Mouse (Mus musculus): Measurements from ENCODE around the gene Vma21-ps. TPM values are rescaled to one million over a fixed set of nuclear protein-coding genes. Genes with fewer than 3 reads are reported as not detected.
"Not testable (repeated sequence)": the region's sequence is repeated elsewhere in the genome, so short reads cannot be mapped to it uniquely, and the experiment has no call there.

Vma21-ps gene
- polyA plus RNA-seq (2015; fragmentation: Nextera tagmentation; extraction: Ambion mirVana) = 1.9 and 2.0 TPM in 2 replicates

DNA sequence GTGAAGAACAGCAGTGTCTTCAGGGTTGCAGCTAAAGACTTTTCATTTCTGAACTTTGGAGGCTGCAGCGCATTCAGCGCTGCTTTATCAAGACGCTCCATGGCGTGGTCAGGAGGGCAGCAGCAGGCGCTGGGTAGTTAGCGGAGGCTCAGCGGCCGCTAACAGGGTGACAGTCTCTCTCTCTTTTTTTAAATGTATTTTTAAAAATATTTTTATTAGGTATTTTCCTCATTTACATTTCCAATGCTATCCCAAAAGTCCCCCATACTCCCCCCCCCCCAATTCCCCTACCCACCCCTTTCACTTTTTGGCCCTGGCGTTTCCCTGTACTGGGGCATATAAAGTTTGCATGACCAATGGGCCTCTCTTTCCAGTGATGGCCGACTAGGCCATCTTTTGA lies at the start of gene Vma21-ps:
Gene Vma21-ps, minus strand, starts transcription at position 101 of the 400 bp plus-strand sequence.
- H3K4me3 ChIP-seq (replicated peaks); H3K4me1 ChIP-seq (replicated peaks); H3K9ac ChIP-seq (replicated peaks); ATAC-seq; H3K27me3 ChIP-seq; H3K27ac ChIP-seq; H3K36me3 ChIP-seq; H3K4me2 ChIP-seq (replicated peaks); H3K9me3 ChIP-seq: not testable (repeated sequence)
- 94% methylated on average over 10 of the region's 10 CpGs for WGBS

- ATAC-seq = no peak
- Histone ChIP-seq H3K4me2 (replicated peaks) (no peak overlapping the region), H3K9ac (replicated peaks) (no peak overlapping the region), H3K27ac (no peak overlapping the region), H3K4me3 (replicated peaks) (no peak overlapping the region), H3K4me1 (replicated peaks) (no peaks in the 10 kb centered on the region), H3K9me3 (no peaks in the 10 kb centered on the region), H3K36me3 (no peaks in the 10 kb centered on the region), H3K27me3 (no peaks in the 10 kb centered on the region)
- 78% methylated on average over 3 of the region's 3 CpGs for WGBS
Measured at GRCm38 (mm10) chr4:52543001-52543400, 46.0 kb upstream of the Vma21-ps start.

- H3K27me3 ChIP-seq = no peaks in the 10 kb centered on the region
- H3K9me3 ChIP-seq = no peaks in the 10 kb centered on the region
- no peak overlapping the region for H3K9ac ChIP-seq (replicated peaks)
- no peaks in the 10 kb centered on the region for H3K36me3 ChIP-seq
- WGBS = 69% methylated on average over 2 of the region's 2 CpGs
- H3K27ac ChIP-seq = no peak overlapping the region
- H3K4me1 ChIP-seq (replicated peaks) = no peaks in the 10 kb centered on the region
- H3K4me2 ChIP-seq (replicated peaks) = no peak overlapping the region
- no peak for ATAC-seq
- no peak overlapping the region for H3K4me3 ChIP-seq (replicated peaks)
Measured at GRCm38 (mm10) chr4:52530636-52531035, 33.6 kb upstream of the Vma21-ps start.

DNA sequence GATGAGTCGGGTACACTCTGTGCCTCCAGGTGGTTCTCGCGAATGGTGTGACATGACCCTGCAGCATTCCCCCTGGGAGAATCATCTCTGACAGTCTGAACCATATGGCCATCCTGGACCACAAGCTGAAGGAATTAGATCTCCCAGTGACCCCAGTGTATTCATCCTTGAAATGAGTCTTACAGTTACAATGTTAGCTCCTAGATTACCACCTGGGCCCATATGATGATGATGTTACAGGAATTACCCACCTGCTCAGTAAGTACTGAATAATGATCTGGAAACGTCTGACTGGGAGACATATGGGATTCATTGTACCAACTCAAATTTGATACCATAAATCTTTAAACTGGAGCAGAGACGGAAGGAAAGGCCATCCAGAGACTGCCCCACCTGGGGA lies 29.4 kb upstream of the Vma21-ps start:
- Histone ChIP-seq H3K27me3 (no peaks in the 10 kb centered on the region), H3K4me1 (replicated peaks) (no peaks in the 10 kb centered on the region), H3K9ac (replicated peaks) (no peak overlapping the region), H3K4me2 (replicated peaks) (no peak overlapping the region), H3K27ac (no peak overlapping the region), H3K4me3 (replicated peaks) (no peak overlapping the region), H3K9me3 (no peaks in the 10 kb centered on the region), H3K36me3 (no peaks in the 10 kb centered on the region)
- ATAC-seq = no peak
- 77% methylated on average over 5 of the region's 5 CpGs for WGBS

- Histone ChIP-seq H3K27me3 (no peaks in the 10 kb centered on the region), H3K4me3 (replicated peaks) (no peak overlapping the region), H3K36me3 (no peaks in the 10 kb centered on the region), H3K9ac (replicated peaks) (no peak overlapping the region), H3K27ac (no peak overlapping the region), H3K4me2 (replicated peaks) (no peak overlapping the region), H3K4me1 (replicated peaks) (peaks cover 6% of the 10 kb centered on the region; the same call in 1 of the 2 replicates), H3K9me3 (no peaks in the 10 kb centered on the region)
- ATAC-seq = no peak
- WGBS = 95% methylated on average over 5 of the region's 5 CpGs
Measured at GRCm38 (mm10) chr4:52519301-52519700, 22.3 kb upstream of the Vma21-ps start.

- Histone ChIP-seq H3K4me1 (replicated peaks) (peaks cover 6% of the 10 kb centered on the region; the same call in 1 of the 2 replicates), H3K9ac (replicated peaks) (no peak overlapping the region), H3K4me3 (replicated peaks) (no peak overlapping the region), H3K27me3 (no peaks in the 10 kb centered on the region), H3K9me3 (no peaks in the 10 kb centered on the region), H3K4me2 (replicated peaks) (no peak overlapping the region), H3K36me3 (no peaks in the 10 kb centered on the region), H3K27ac (no peak overlapping the region)
- WGBS = 3% methylated on average over 4 of the region's 4 CpGs
- ATAC-seq = 0 out of 2 replicates have a peak, but pooled peaks have one; percentile 24
Measured at GRCm38 (mm10) chr4:52517580-52517979, 20.5 kb upstream of the Vma21-ps start.

- peaks cover 22% of the 10 kb centered on the region for H3K36me3 ChIP-seq
- WGBS = 89% methylated on average over 4 of the region's 4 CpGs
- H3K27ac ChIP-seq = no peak overlapping the region
- no peaks in the 10 kb centered on the region for H3K27me3 ChIP-seq
- no peaks in the 10 kb centered on the region for H3K4me1 ChIP-seq (replicated peaks)
- no peak overlapping the region for H3K4me3 ChIP-seq (replicated peaks)
- ATAC-seq = no peak
- H3K9ac ChIP-seq (replicated peaks) = no peak overlapping the region
- H3K9me3 ChIP-seq = no peaks in the 10 kb centered on the region
- no peak overlapping the region for H3K4me2 ChIP-seq (replicated peaks)
Measured at GRCm38 (mm10) chr4:52487486-52487885, 9.6 kb downstream of the Vma21-ps start.

GRCm38 (mm10) chr4:52473431-52473830 lies 23.6 kb downstream of the Vma21-ps start:
- H3K36me3 ChIP-seq = peaks cover 33% of the 10 kb centered on the region
- H3K4me3 ChIP-seq (replicated peaks) = no peak overlapping the region
- 89% methylated on average over 3 of the region's 3 CpGs for WGBS

DNA sequence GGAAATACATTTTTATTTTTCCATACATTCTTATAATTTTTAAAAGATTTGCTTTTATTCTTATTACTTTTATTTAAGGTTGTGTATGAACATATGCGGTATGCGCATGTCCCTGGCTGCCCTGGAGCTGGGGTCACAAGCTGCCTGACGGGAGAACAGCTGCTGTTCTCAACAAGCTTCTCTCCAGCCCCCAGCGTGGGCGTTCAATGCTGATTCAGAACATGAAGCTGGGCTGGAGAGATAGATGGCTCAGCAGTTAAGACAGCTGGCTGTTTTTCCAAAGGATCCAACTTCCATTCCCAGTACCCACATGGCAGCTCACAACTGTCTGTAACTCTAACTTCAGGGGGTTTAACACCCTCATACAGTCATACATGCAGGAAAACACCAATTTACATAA lies 35.7 kb downstream of the Vma21-ps start:
- Histone ChIP-seq H3K9me3 (no peaks in the 10 kb centered on the region), H3K4me3 (replicated peaks) (no peak overlapping the region), H3K9ac (replicated peaks) (no peak overlapping the region), H3K27ac (no peak overlapping the region), H3K36me3 (peaks cover 27% of the 10 kb centered on the region), H3K27me3 (no peaks in the 10 kb centered on the region), H3K4me1 (replicated peaks) (no peaks in the 10 kb centered on the region), H3K4me2 (replicated peaks) (no peak overlapping the region)
- 93% methylated on average over 5 of the region's 5 CpGs for WGBS
- no peak for ATAC-seq

More at GRCm38 (mm10) chr4:52473431-52473830, 23.6 kb downstream of the Vma21-ps start:
- no peak overlapping the region for H3K9ac ChIP-seq (replicated peaks)
- H3K9me3 ChIP-seq = no peaks in the 10 kb centered on the region
- ATAC-seq = no peak
- H3K27me3 ChIP-seq = no peaks in the 10 kb centered on the region
- no peaks in the 10 kb centered on the region for H3K4me1 ChIP-seq (replicated peaks)
- no peak overlapping the region for H3K4me2 ChIP-seq (replicated peaks)
- H3K27ac ChIP-seq = no peak overlapping the region

- Histone ChIP-seq H3K9ac (replicated peaks) (no peak overlapping the region), H3K27ac (no peak overlapping the region), H3K4me2 (replicated peaks) (no peak overlapping the region), H3K27me3 (no peaks in the 10 kb centered on the region), H3K4me1 (replicated peaks) (no peaks in the 10 kb centered on the region), H3K36me3 (peaks cover 42% of the 10 kb centered on the region), H3K4me3 (replicated peaks) (no peak overlapping the region), H3K9me3 (no peaks in the 10 kb centered on the region)
- 98% methylated on average over 1 of the region's 1 CpGs for WGBS
- ATAC-seq = no peak
Measured at GRCm38 (mm10) chr4:52459726-52460125, 37.3 kb downstream of the Vma21-ps start.

Other genes starting within 250 kb of the Vma21-ps start
- gene Smc2, start 58.0 kb downstream of the Vma21-ps start, polyA plus RNA-seq (2015; fragmentation: Nextera tagmentation; extraction: Ambion mirVana) = 103 and 117 TPM in 2 replicates
- gene Toporsl, start 99.0 kb upstream of the Vma21-ps start, polyA plus RNA-seq (2015; fragmentation: Nextera tagmentation; extraction: Ambion mirVana) = not detected in 2 replicates